Mouse (Mus musculus): ENCODE data around the gene Med29.

DNA sequence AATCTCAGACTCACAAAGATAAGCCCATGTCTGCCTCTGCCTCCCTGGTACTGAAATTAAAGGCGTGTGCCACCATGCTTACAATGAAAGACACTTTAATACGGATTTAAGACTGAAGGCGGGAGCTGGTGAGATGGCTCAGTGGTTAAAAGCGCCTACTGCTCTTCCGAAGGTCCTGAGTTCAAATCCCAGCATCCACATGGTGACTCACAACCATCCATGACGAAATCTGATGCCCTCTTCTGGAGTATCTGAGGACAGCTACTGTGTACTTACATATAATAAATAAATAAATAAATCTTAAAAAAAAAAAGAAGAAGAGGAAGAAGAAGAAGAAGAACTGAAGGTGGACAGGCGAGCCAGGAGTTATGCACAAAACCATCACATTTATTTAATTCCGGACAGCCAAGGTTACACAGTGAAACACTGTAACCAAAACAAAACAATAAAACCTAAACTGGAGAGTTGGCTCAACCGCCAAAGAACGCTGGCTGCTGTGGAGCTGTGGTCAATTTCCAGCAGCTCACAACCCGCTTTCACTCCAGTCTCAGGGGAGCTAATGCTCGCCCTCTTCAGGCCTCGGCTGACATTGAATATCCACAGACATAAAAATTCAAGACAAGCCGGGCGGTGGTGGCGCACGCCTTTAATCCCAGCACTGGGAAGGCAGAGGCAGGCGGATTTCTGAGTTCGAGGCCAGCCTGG, 53.1 kb downstream of the Med29 start:
- peak; percentile 26; the same call in 1 of the 2 replicates for TF ChIP-seq CTCF (IDR thresholded peaks at IDR 0.05; ENCODE audit: low read depth)
- no peak for TF ChIP-seq EP300 (IDR thresholded peaks at IDR 0.05; ENCODE audit: low read depth)
